ENCODE assay signal across 7 mouse cellular contexts in genomic region chr17:33779967-33780295, GRCm38 (mm10). TPM values are rescaled to one million over a fixed set of nuclear protein-coding genes. Genes with fewer than 3 reads are reported as not detected.
DNase-seq lines count a peak whose midpoint lies in the region; ATAC-seq and TF ChIP-seq lines count a peak whose summit lies in the region.

No protein-coding gene starts in this region.

- H3K4me3 ChIP-seq in layer of hippocampus, adult 2 months, result peak overlapping the region; percentile 55
- peak overlapping the region; percentile 51 for H3K4me3 ChIP-seq in embryonic facial prominence, embryonic 14.5 days (ENCODE audit: low read depth, low read length)
- H3K4me3 ChIP-seq in hindbrain, embryonic 16.5 days (ENCODE audit: low read length), result no peak overlapping the region
- H3K4me3 ChIP-seq in neural tube, embryonic 13.5 days, result peak overlapping the region; percentile 48

- H3K27ac ChIP-seq in layer of hippocampus, adult 2 months, result peak overlapping the region; percentile 80
- peak overlapping the region; percentile 91 for H3K27ac ChIP-seq in embryonic facial prominence, embryonic 14.5 days (replicated peaks; ENCODE audit: low read depth, low read length)
- H3K27ac ChIP-seq in hindbrain, embryonic 16.5 days (ENCODE audit: low read depth, low read length), result peak overlapping the region; percentile 14
- peak overlapping the region; percentile 79 for H3K27ac ChIP-seq in neural tube, embryonic 13.5 days (replicated peaks)

- DNase-seq in layer of hippocampus, adult 2 months (ENCODE audit: low spot score in 2 of 2), result no peak
- DNase-seq in layer of hippocampus, adult 18-20 months (ENCODE audit: low spot score in 2 of 2), result no peak
- peak; percentile 40 for DNase-seq in embryonic facial prominence, embryonic 14.5 days (ENCODE audit: low spot score)
- DNase-seq in cerebellum, postnatal 10 days, result no peak
- no peak for DNase-seq in adrenal gland, postnatal 4 days (ENCODE audit: low spot score in 2 of 2)

- H3K9ac ChIP-seq in embryonic facial prominence, embryonic 14.5 days (ENCODE audit: low read depth, low read length), result peak overlapping the region; percentile 63; the same call in 1 of the 2 replicates
- no peak overlapping the region for H3K9ac ChIP-seq in hindbrain, embryonic 16.5 days (ENCODE audit: low read depth, low read length)
- H3K9ac ChIP-seq in neural tube, embryonic 13.5 days, result no peak overlapping the region

- ATAC-seq in embryonic facial prominence, embryonic 14.5 days (ENCODE audit: low read depth), result no peak
- no peak for ATAC-seq in hindbrain, embryonic 16.5 days
- no peak for ATAC-seq in neural tube, embryonic 13.5 days (ENCODE audit: low read depth)

- H3K9me3 ChIP-seq in embryonic facial prominence, embryonic 14.5 days (ENCODE audit: control insufficient read depth, low read length), result no peaks in the 10 kb centered on the region
- no peaks in the 10 kb centered on the region for H3K9me3 ChIP-seq in hindbrain, embryonic 16.5 days (ENCODE audit: control insufficient read depth, low read length)
- no peaks in the 10 kb centered on the region for H3K9me3 ChIP-seq in neural tube, embryonic 13.5 days

- peak overlapping the region; percentile 77 for H3K4me2 ChIP-seq in embryonic facial prominence, embryonic 14.5 days (ENCODE audit: low read depth, low read length)
- peak overlapping the region; percentile 41 for H3K4me2 ChIP-seq in hindbrain, embryonic 16.5 days (ENCODE audit: low read length)
- H3K4me2 ChIP-seq in neural tube, embryonic 13.5 days, result peak overlapping the region; percentile 86

- TF ChIP-seq CTCF in layer of hippocampus, adult 2 months (conservative IDR thresholded peaks at IDR 0.05), result no peak

- WGBS in embryonic facial prominence, embryonic 14.5 days, result 54% methylated on average over 5 of the region's 5 CpGs
- 88% methylated on average over 5 of the region's 5 CpGs for WGBS in hindbrain, embryonic 16.5 days
- 86% methylated on average over 5 of the region's 5 CpGs for WGBS in neural tube, embryonic 13.5 days

- H3K36me3 ChIP-seq in embryonic facial prominence, embryonic 14.5 days (ENCODE audit: control insufficient read depth, insufficient read depth, low read length), result peaks cover 33% of the 10 kb centered on the region
- no peaks in the 10 kb centered on the region for H3K36me3 ChIP-seq in hindbrain, embryonic 16.5 days (ENCODE audit: control insufficient read depth, insufficient read depth, low read length)
- H3K36me3 ChIP-seq in neural tube, embryonic 13.5 days, result peaks cover 3% of the 10 kb centered on the region

- H3K4me1 ChIP-seq in embryonic facial prominence, embryonic 14.5 days (ENCODE audit: control insufficient read depth, insufficient read depth, low read length), result peaks cover 50% of the 10 kb centered on the region
- H3K4me1 ChIP-seq in hindbrain, embryonic 16.5 days (ENCODE audit: control insufficient read depth, insufficient read depth, low read depth, low read length), result peaks cover 16% of the 10 kb centered on the region
- peaks cover 34% of the 10 kb centered on the region for H3K4me1 ChIP-seq in neural tube, embryonic 13.5 days (replicated peaks)

- no peaks in the 10 kb centered on the region for H3K27me3 ChIP-seq in embryonic facial prominence, embryonic 14.5 days (replicated peaks; ENCODE audit: control insufficient read depth, insufficient read depth, low read length)
- no peaks in the 10 kb centered on the region for H3K27me3 ChIP-seq in hindbrain, embryonic 16.5 days (replicated peaks; ENCODE audit: control insufficient read depth, insufficient read depth, low read length)
- peaks cover 7% of the 10 kb centered on the region; the same call in 1 of the 2 replicates for H3K27me3 ChIP-seq in neural tube, embryonic 13.5 days

RNA-seq across cellular contexts. Expression of gene Angptl4, which starts 1.7 kb away (rescaled TPM):
- 1 to 10 TPM; 4.1 to 4.2 TPM for total RNA-seq in layer of hippocampus, adult 2 months (2021)
- total RNA-seq in layer of hippocampus, adult 18-20 months (2021), result 1 to 10 TPM; 2.6 to 3.5 TPM
- polyA plus RNA-seq in embryonic facial prominence, embryonic 14.5 days (2014; fragmentation: Nextera tagmentation; extraction: Ambion mirVana), result 35.7 and 52.1 TPM in 2 replicates
- polyA plus RNA-seq in hindbrain, embryonic 16.5 days (2015; fragmentation: Nextera tagmentation; extraction: Ambion mirVana), result 26.6 and 29.0 TPM in 2 replicates
- 22.8 and 24.5 TPM in 2 replicates for polyA plus RNA-seq in neural tube, embryonic 13.5 days (2015; fragmentation: Nextera tagmentation; extraction: Ambion mirVana)
- 10 to 100 TPM; 43.9 to 68.2 TPM for total RNA-seq in adrenal gland, postnatal 4 days (2021)

RNA-seq across cellular contexts. Expression of gene Rab11b, which starts 19.6 kb away (rescaled TPM):
- total RNA-seq in layer of hippocampus, adult 2 months (2021), result 100 to 1,000 TPM; 306 to 322 TPM
- 100 to 1,000 TPM; 341 to 345 TPM for total RNA-seq in layer of hippocampus, adult 18-20 months (2021)
- 156 and 181 TPM in 2 replicates for polyA plus RNA-seq in embryonic facial prominence, embryonic 14.5 days (2014; fragmentation: Nextera tagmentation; extraction: Ambion mirVana)
- 481 and 517 TPM in 2 replicates for polyA plus RNA-seq in hindbrain, embryonic 16.5 days (2015; fragmentation: Nextera tagmentation; extraction: Ambion mirVana)
- 455 and 504 TPM in 2 replicates for polyA plus RNA-seq in neural tube, embryonic 13.5 days (2015; fragmentation: Nextera tagmentation; extraction: Ambion mirVana)
- total RNA-seq in adrenal gland, postnatal 4 days (2021), result 100 to 1,000 TPM; 305 to 306 TPM

RNA-seq across cellular contexts. Expression of gene Kank3, which starts 30.4 kb away (rescaled TPM):
- total RNA-seq in layer of hippocampus, adult 2 months (2021), result 10 to 100 TPM; 35.2 to 40.6 TPM
- 10 to 100 TPM; 27.6 to 28.8 TPM for total RNA-seq in layer of hippocampus, adult 18-20 months (2021)
- 38.7 and 39.4 TPM in 2 replicates for polyA plus RNA-seq in embryonic facial prominence, embryonic 14.5 days (2014; fragmentation: Nextera tagmentation; extraction: Ambion mirVana)
- polyA plus RNA-seq in hindbrain, embryonic 16.5 days (2015; fragmentation: Nextera tagmentation; extraction: Ambion mirVana), result 45.8 and 46.6 TPM in 2 replicates
- polyA plus RNA-seq in neural tube, embryonic 13.5 days (2015; fragmentation: Nextera tagmentation; extraction: Ambion mirVana), result 36.2 and 40.3 TPM in 2 replicates
- 100 to 1,000 TPM; 117 to 136 TPM for total RNA-seq in adrenal gland, postnatal 4 days (2021)

RNA-seq across cellular contexts. Expression of gene Rps28, which starts 44.4 kb away (rescaled TPM):
- total RNA-seq in layer of hippocampus, adult 2 months (2021), result 100 to 1,000 TPM; 723 to 770 TPM
- 100 to 1,000 TPM; 756 to 834 TPM for total RNA-seq in layer of hippocampus, adult 18-20 months (2021)
- polyA plus RNA-seq in embryonic facial prominence, embryonic 14.5 days (2014; fragmentation: Nextera tagmentation; extraction: Ambion mirVana), result 1,198 and 1,307 TPM in 2 replicates
- 392 and 410 TPM in 2 replicates for polyA plus RNA-seq in hindbrain, embryonic 16.5 days (2015; fragmentation: Nextera tagmentation; extraction: Ambion mirVana)
- 530 and 625 TPM in 2 replicates for polyA plus RNA-seq in neural tube, embryonic 13.5 days (2015; fragmentation: Nextera tagmentation; extraction: Ambion mirVana)
- 1,000 to 10,000 TPM; 1,918 to 2,060 TPM for total RNA-seq in adrenal gland, postnatal 4 days (2021)

RNA-seq across cellular contexts. Expression of gene Ndufa7, which starts 44.4 kb away (rescaled TPM):
- 100 to 1,000 TPM; 207 to 208 TPM for total RNA-seq in layer of hippocampus, adult 2 months (2021)
- total RNA-seq in layer of hippocampus, adult 18-20 months (2021), result 100 to 1,000 TPM; 199 to 208 TPM
- 479 and 488 TPM in 2 replicates for polyA plus RNA-seq in embryonic facial prominence, embryonic 14.5 days (2014; fragmentation: Nextera tagmentation; extraction: Ambion mirVana)
- polyA plus RNA-seq in hindbrain, embryonic 16.5 days (2015; fragmentation: Nextera tagmentation; extraction: Ambion mirVana), result 464 and 517 TPM in 2 replicates
- polyA plus RNA-seq in neural tube, embryonic 13.5 days (2015; fragmentation: Nextera tagmentation; extraction: Ambion mirVana), result 558 and 559 TPM in 2 replicates
- total RNA-seq in adrenal gland, postnatal 4 days (2021), result 100 to 1,000 TPM; 354 to 402 TPM

Comparison
In these comparisons a context has a peak if more than half of its experiments do, and no peak if none do; other contexts are left out.
1. H3K27ac ChIP-seq: peak in every context shown above with its lines; median percentile 91 in embryonic facial prominence, embryonic 14.5 days; 80 in layer of hippocampus, adult 2 months; 79 in neural tube, embryonic 13.5 days; 14 in hindbrain, embryonic 16.5 days.
2. RNA of gene Angptl4, which starts 1.7 kb away (total RNA-seq): 43.9 to 68.2 TPM in adrenal gland, postnatal 4 days; 4.1 to 4.2 TPM in layer of hippocampus, adult 2 months and 2.6 to 3.5 TPM in layer of hippocampus, adult 18-20 months; every median in the first group is over 4 times any median in the second.
3. Peak in every context shown above with its lines, with median percentiles within 50 percentile points of each other: H3K4me2 ChIP-seq.